37 mouse cellular contexts compared by ENCODE assay signal in the genomic region with DNA sequence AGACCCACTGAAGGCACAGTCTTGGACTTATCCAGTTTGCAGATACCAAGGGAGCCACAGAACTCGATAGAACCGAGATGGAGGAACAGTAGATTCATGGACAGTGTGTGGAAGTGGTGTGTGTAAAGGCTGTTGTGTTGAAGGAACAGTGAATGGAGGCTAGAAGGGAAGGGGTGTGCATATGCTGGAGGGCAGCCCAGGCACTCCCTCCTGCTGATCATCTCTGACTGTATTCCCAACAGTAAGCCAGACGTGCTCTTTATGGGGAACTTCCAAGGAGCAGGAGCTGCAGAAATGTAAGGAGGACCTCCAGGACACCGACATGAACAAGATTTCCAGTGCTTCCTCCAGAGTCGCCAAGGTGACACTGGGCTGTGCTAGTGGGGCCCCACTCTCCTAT. TPM values are rescaled to one million over a fixed set of nuclear protein-coding genes. Genes with fewer than 3 reads are reported as not detected.
"Had no signal": no experiment of that assay in that cellular context is flagged by ENCODE, and none has a peak within 500 bp of the region (broad histone marks: within the 10 kb centered on the region; RNA-seq: fewer than 3 reads in every experiment).

No protein-coding gene starts in this region.

- H3K36me3 ChIP-seq: embryonic facial prominence, embryonic 12.5 days; embryonic facial prominence, embryonic 15.5 days; forebrain, embryonic 10.5 days; forebrain, embryonic 12.5 days; forebrain, embryonic 15.5 days had no signal

- H3K27ac ChIP-seq: embryonic facial prominence, embryonic 12.5 days; embryonic facial prominence, embryonic 15.5 days; forebrain, embryonic 10.5 days; forebrain, embryonic 12.5 days; forebrain, embryonic 13.5 days; forebrain, embryonic 15.5 days; gastrocnemius, adult 2 months; heart, adult 2 months had no signal

- H3K4me3 ChIP-seq: embryonic facial prominence, embryonic 12.5 days; embryonic facial prominence, embryonic 15.5 days; erythroblast, embryonic 14.5 days; forebrain, embryonic 10.5 days; forebrain, embryonic 12.5 days; forebrain, embryonic 13.5 days; forebrain, embryonic 15.5 days; gastrocnemius, adult 2 months; heart, adult 2 months had no signal

- H3K4me2 ChIP-seq: embryonic facial prominence, embryonic 12.5 days; embryonic facial prominence, embryonic 15.5 days; forebrain, embryonic 12.5 days; forebrain, embryonic 13.5 days; forebrain, embryonic 15.5 days had no signal

- DNase-seq: cerebellum, adult 18-20 months; cerebellum, adult 2 months; cerebellum, adult 8-10 months; cerebellum, adult 9-10 months; cerebellum, adult 9-11 months; cerebellum, postnatal 10 days; cerebellum, postnatal 14 days; cerebellum, postnatal 25 days; cerebellum, postnatal 36 days; embryo, embryonic 11 days; forebrain, postnatal 0 days; gastrocnemius, adult 2 months; gastrocnemius, postnatal 10 days; gastrocnemius, postnatal 14 days; gastrocnemius, postnatal 25 days; gastrocnemius, postnatal 36 days; heart, adult 18-20 months; heart, adult 2 months had no signal

- H3K4me1 ChIP-seq: embryonic facial prominence, embryonic 12.5 days; embryonic facial prominence, embryonic 15.5 days; forebrain, embryonic 10.5 days; forebrain, embryonic 12.5 days; forebrain, embryonic 13.5 days; forebrain, embryonic 15.5 days had no signal

- ATAC-seq: forebrain, embryonic 13.5 days; forebrain, embryonic 14.5 days; forebrain, embryonic 15.5 days; forebrain, embryonic 16.5 days; forebrain, postnatal 0 days had no signal

- H3K9ac ChIP-seq: embryonic facial prominence, embryonic 12.5 days; embryonic facial prominence, embryonic 15.5 days; forebrain, embryonic 12.5 days; forebrain, embryonic 13.5 days; forebrain, embryonic 15.5 days; forebrain, postnatal 0 days had no signal

- H3K27me3 ChIP-seq: embryonic facial prominence, embryonic 12.5 days; embryonic facial prominence, embryonic 15.5 days; forebrain, embryonic 12.5 days; forebrain, embryonic 13.5 days; forebrain, embryonic 15.5 days had no signal

RNA-seq across cellular contexts. Expression of a gene that starts 23.2 kb away (rescaled TPM):
- total RNA-seq: forebrain, postnatal 0 days; gastrocnemius, adult 18-20 months; gastrocnemius, adult 2 months; gastrocnemius, adult 8-10 months; gastrocnemius, postnatal 14 days; gastrocnemius, postnatal 25 days; gastrocnemius, postnatal 36 days; heart, adult 18-20 months had no signal
- polyA plus RNA-seq: cortical plate, adult 2 months; erythroblast, embryonic 14.5 days had no signal

RNA-seq across cellular contexts. Expression of a gene that starts 27.4 kb away (rescaled TPM):
- total RNA-seq: common myeloid progenitor, adult 5-6 weeks; gastrocnemius, adult 18-20 months; gastrocnemius, adult 2 months; gastrocnemius, adult 8-10 months; gastrocnemius, postnatal 10 days; gastrocnemius, postnatal 14 days; gastrocnemius, postnatal 25 days; gastrocnemius, postnatal 36 days; gastrocnemius, postnatal 4 days; granulocyte monocyte progenitor cell, adult 5-6 weeks; heart, adult 18-20 months; heart, adult 2 months; heart, adult 8-10 months had no signal
- polyA plus RNA-seq: embryonic facial prominence, embryonic 11.5 days; embryonic facial prominence, embryonic 12.5 days; erythroblast, embryonic 14.5 days; forebrain, embryonic 10.5 days; forebrain, embryonic 11.5 days; forebrain, embryonic 12.5 days; forebrain, embryonic 14.5 days; gonadal fat pad, adult 2 months; heart, adult 2 months had no signal

RNA-seq across cellular contexts. Expression of a gene that starts 38.3 kb away (rescaled TPM):
- total RNA-seq: common myeloid progenitor, adult 5-6 weeks; gastrocnemius, adult 2 months; gastrocnemius, postnatal 10 days; gastrocnemius, postnatal 36 days; heart, adult 2 months; heart, adult 8-10 months had no signal
- polyA plus RNA-seq: cerebellum, adult 2 months; embryonic facial prominence, embryonic 11.5 days; embryonic facial prominence, embryonic 12.5 days; erythroblast, embryonic 14.5 days; forebrain, embryonic 11.5 days; forebrain, embryonic 12.5 days; forebrain, embryonic 13.5 days; forebrain, embryonic 14.5 days; forebrain, embryonic 15.5 days; forebrain, embryonic 16.5 days; forebrain, postnatal 0 days; heart, adult 2 months had no signal

RNA-seq across cellular contexts. Expression of a gene that starts 44.4 kb away (rescaled TPM):
- total RNA-seq: gastrocnemius, adult 18-20 months; gastrocnemius, adult 2 months; gastrocnemius, adult 8-10 months; gastrocnemius, postnatal 36 days; granulocyte monocyte progenitor cell, adult 5-6 weeks had no signal
